Mouse (Mus musculus): Measurements from ENCODE around the gene Tie1. TPM values are rescaled to one million over a fixed set of nuclear protein-coding genes. Genes with fewer than 3 reads are reported as not detected.

The Tie1 gene
- 17.7 and 18.7 TPM in 2 replicates for polyA plus RNA-seq (2015; fragmentation: Nextera tagmentation; extraction: Ambion mirVana)

GRCm38 (mm10) chr4:118489717-118490132 lies at the start of gene Tie1:
Gene Tie1, minus strand, starts transcription at chr4:118490061.
- no peaks in the 10 kb centered on the region for H3K4me1 ChIP-seq (replicated peaks)
- H3K4me2 ChIP-seq, result no peak within 1 kb of the TSS
- no peak within 1 kb of the TSS for H3K4me3 ChIP-seq
- H3K36me3 ChIP-seq, result no peaks in the 10 kb centered on the region
- H3K27ac ChIP-seq, result no peak within 1 kb of the TSS
- WGBS, result 82% methylated on average over 8 of the region's 8 CpGs
- ATAC-seq (ENCODE audit: low FRiP score), result no peak
- H3K9ac ChIP-seq, result no peak within 1 kb of the TSS
- H3K9me3 ChIP-seq, result no peaks in the 10 kb centered on the region
- no peaks in the 10 kb centered on the region for H3K27me3 ChIP-seq

- WGBS, result 50% methylated on average over 6 of the region's 6 CpGs
- H3K4me2 ChIP-seq, result no peak overlapping the region
- ATAC-seq (ENCODE audit: low FRiP score), result no peak
These were observed 47.9 kb upstream of the Tie1 start for GRCm38 (mm10) chr4:118537801-118538200.

GRCm38 (mm10) chr4:118535610-118536009 lies 45.7 kb upstream of the Tie1 start:
- H3K4me1 ChIP-seq (replicated peaks), result no peaks in the 10 kb centered on the region
- H3K36me3 ChIP-seq, result no peaks in the 10 kb centered on the region
- 0 out of 2 replicates have a peak, but pooled peaks cover 3% of the 10 kb centered on the region for H3K27me3 ChIP-seq
- ATAC-seq (ENCODE audit: low FRiP score), result no peak
- no peak overlapping the region for H3K27ac ChIP-seq
- no peaks in the 10 kb centered on the region for H3K9me3 ChIP-seq
- no peak overlapping the region for H3K4me3 ChIP-seq
- no peak overlapping the region for H3K4me2 ChIP-seq
- no peak overlapping the region for H3K9ac ChIP-seq
- WGBS, result 83% methylated on average over 6 of the region's 6 CpGs

More at GRCm38 (mm10) chr4:118537801-118538200, 47.9 kb upstream of the Tie1 start:
- Histone ChIP-seq H3K4me1 (replicated peaks) (0 out of 2 replicates have a peak, but pooled peaks cover under 1% of the 10 kb centered on the region), H3K27ac (no peak overlapping the region), H3K9me3 (no peaks in the 10 kb centered on the region), H3K36me3 (no peaks in the 10 kb centered on the region), H3K4me3 (no peak overlapping the region), H3K27me3 (peaks cover 15% of the 10 kb centered on the region), H3K9ac (no peak overlapping the region)

GRCm38 (mm10) chr4:118533605-118534004 lies 43.7 kb upstream of the Tie1 start:
- H3K4me3 ChIP-seq, result no peak overlapping the region
- H3K27me3 ChIP-seq, result 0 out of 2 replicates have a peak, but pooled peaks cover 3% of the 10 kb centered on the region
- no peaks in the 10 kb centered on the region for H3K36me3 ChIP-seq
- ATAC-seq (ENCODE audit: low FRiP score), result no peak
- H3K9ac ChIP-seq, result no peak overlapping the region
- H3K9me3 ChIP-seq, result no peaks in the 10 kb centered on the region
- 79% methylated on average over 7 of the region's 7 CpGs for WGBS
- H3K27ac ChIP-seq, result no peak overlapping the region
- H3K4me1 ChIP-seq (replicated peaks), result no peaks in the 10 kb centered on the region
- no peak overlapping the region for H3K4me2 ChIP-seq

- no peak for ATAC-seq (ENCODE audit: low FRiP score)
- H3K36me3 ChIP-seq, result no peaks in the 10 kb centered on the region
- no peak overlapping the region for H3K9ac ChIP-seq
- H3K9me3 ChIP-seq, result no peaks in the 10 kb centered on the region
- H3K27ac ChIP-seq, result no peak overlapping the region
- 51% methylated on average over 3 of the region's 4 CpGs for WGBS
- H3K4me1 ChIP-seq (replicated peaks), result no peaks in the 10 kb centered on the region
- no peak overlapping the region for H3K4me2 ChIP-seq
- H3K27me3 ChIP-seq, result 0 out of 2 replicates have a peak, but pooled peaks cover 3% of the 10 kb centered on the region
- H3K4me3 ChIP-seq, result no peak overlapping the region
These were observed 43.3 kb upstream of the Tie1 start for GRCm38 (mm10) chr4:118533156-118533555.

GRCm38 (mm10) chr4:118532663-118533062 lies 42.8 kb upstream of the Tie1 start:
- no peaks in the 10 kb centered on the region for H3K9me3 ChIP-seq
- no peak overlapping the region for H3K4me2 ChIP-seq
- H3K9ac ChIP-seq, result no peak overlapping the region
- H3K4me3 ChIP-seq, result no peak overlapping the region
- no peaks in the 10 kb centered on the region for H3K36me3 ChIP-seq
- H3K27ac ChIP-seq, result no peak overlapping the region
- H3K27me3 ChIP-seq, result peaks cover 3% of the 10 kb centered on the region; the same call in 1 of the 2 replicates
- H3K4me1 ChIP-seq (replicated peaks), result no peaks in the 10 kb centered on the region
- ATAC-seq (ENCODE audit: low FRiP score), result no peak
- WGBS, result 80% methylated on average over 5 of the region's 5 CpGs

- 86% methylated on average over 6 of the region's 6 CpGs for WGBS
- no peak for ATAC-seq (ENCODE audit: low FRiP score)
These were observed 37.9 kb upstream of the Tie1 start for GRCm38 (mm10) chr4:118527720-118528119.

GRCm38 (mm10) chr4:118527335-118527681 lies 37.4 kb upstream of the Tie1 start:
- H3K4me3 ChIP-seq, result no peak overlapping the region
- H3K27ac ChIP-seq, result no peak overlapping the region
- H3K36me3 ChIP-seq, result no peaks in the 10 kb centered on the region
- H3K9me3 ChIP-seq, result no peaks in the 10 kb centered on the region
- H3K4me2 ChIP-seq, result no peak overlapping the region
- WGBS, result 54% methylated on average over 5 of the region's 5 CpGs
- no peak overlapping the region for H3K9ac ChIP-seq
- no peaks in the 10 kb centered on the region for H3K4me1 ChIP-seq (replicated peaks)
- no peaks in the 10 kb centered on the region; the same call in 1 of the 2 replicates for H3K27me3 ChIP-seq
- ATAC-seq (ENCODE audit: low FRiP score), result no peak

More at GRCm38 (mm10) chr4:118527720-118528119, 37.9 kb upstream of the Tie1 start:
- Histone ChIP-seq H3K9me3 (no peaks in the 10 kb centered on the region), H3K4me3 (no peak overlapping the region), H3K4me2 (no peak overlapping the region), H3K4me1 (replicated peaks) (no peaks in the 10 kb centered on the region), H3K27ac (no peak overlapping the region), H3K36me3 (no peaks in the 10 kb centered on the region), H3K27me3 (no peaks in the 10 kb centered on the region; the same call in 1 of the 2 replicates), H3K9ac (no peak overlapping the region)

- ATAC-seq (ENCODE audit: low FRiP score), result no peak
- Histone ChIP-seq H3K4me3 (no peak within 1 kb of the TSS), H3K27me3 (peaks cover 4% of the 10 kb centered on the region; the same call in 1 of the 2 replicates), H3K9me3 (no peaks in the 10 kb centered on the region), H3K36me3 (no peaks in the 10 kb centered on the region), H3K9ac (no peak within 1 kb of the TSS), H3K27ac (no peak within 1 kb of the TSS), H3K4me2 (no peak within 1 kb of the TSS), H3K4me1 (replicated peaks) (no peaks in the 10 kb centered on the region)
- whole genome bisulfite sequencing, result 46% methylated on average over 17 of the region's 17 CpGs
These were observed 36.8 kb upstream of the Tie1 start, which contains the start of gene 2610528J11Rik for GRCm38 (mm10) chr4:118526408-118527334. Gene 2610528J11Rik, plus strand, starts transcription at chr4:118526999.

GRCm38 (mm10) chr4:118525779-118526178 lies 35.9 kb upstream of the Tie1 start:
- Histone ChIP-seq H3K9me3 (no peaks in the 10 kb centered on the region), H3K27me3 (peaks cover 4% of the 10 kb centered on the region; the same call in 1 of the 2 replicates), H3K9ac (no peak overlapping the region), H3K4me2 (no peak overlapping the region), H3K4me3 (no peak overlapping the region), H3K27ac (no peak overlapping the region), H3K4me1 (replicated peaks) (no peaks in the 10 kb centered on the region), H3K36me3 (no peaks in the 10 kb centered on the region)
- ATAC-seq (ENCODE audit: low FRiP score), result no peak
- WGBS, result 75% methylated on average over 3 of the region's 3 CpGs

GRCm38 (mm10) chr4:118523976-118524375 lies 34.1 kb upstream of the Tie1 start:
- Histone ChIP-seq H3K4me2 (no peak overlapping the region), H3K4me1 (replicated peaks) (no peaks in the 10 kb centered on the region), H3K9me3 (no peaks in the 10 kb centered on the region), H3K9ac (no peak overlapping the region), H3K27me3 (peaks cover 4% of the 10 kb centered on the region; the same call in 1 of the 2 replicates), H3K27ac (no peak overlapping the region), H3K4me3 (no peak overlapping the region), H3K36me3 (no peaks in the 10 kb centered on the region)
- ATAC-seq (ENCODE audit: low FRiP score), result no peak
- 65% methylated on average over 7 of the region's 7 CpGs for WGBS

- WGBS, result 93% methylated on average over 7 of the region's 7 CpGs
- H3K36me3 ChIP-seq, result no peaks in the 10 kb centered on the region
- H3K4me1 ChIP-seq (replicated peaks), result peaks cover 5% of the 10 kb centered on the region
- no peak overlapping the region for H3K4me2 ChIP-seq
- no peak overlapping the region for H3K27ac ChIP-seq
- no peak overlapping the region for H3K4me3 ChIP-seq
- ATAC-seq (ENCODE audit: low FRiP score), result no peak
- 0 out of 2 replicates have a peak, but pooled peaks cover 4% of the 10 kb centered on the region for H3K27me3 ChIP-seq
- no peaks in the 10 kb centered on the region for H3K9me3 ChIP-seq
- H3K9ac ChIP-seq, result no peak overlapping the region
These were observed 32.4 kb upstream of the Tie1 start for GRCm38 (mm10) chr4:118522248-118522647.
